Mouse (Mus musculus) liver, embryonic 14.5 days (tissue): Measurements from ENCODE around the gene Herpud2.

Experiments
- CTCF ChIP-seq: IDR thresholded peaks from 2 replicates; pipeline ENCODE4 v1.5.1; 2016; ENCODE audit warnings: antibody characterized with exemption, low read depth, control low read depth
- EP300 ChIP-seq: IDR thresholded peaks from 2 replicates; pipeline ENCODE4 v1.6.1; 2016; ENCODE audit warnings: antibody characterized with exemption, low read depth

- TF ChIP-seq CTCF, result no peak
- TF ChIP-seq EP300, result no peak
Observed at GRCm38 (mm10) chr9:25177201-25177600, 25.6 kb upstream of the Herpud2 start.
